Mouse (Mus musculus): ENCODE data around the gene Nhsl1.
A peak's percentile ranks its signal among the peaks of the same experiment; 100 is the strongest.
"Not testable (repeated sequence)": the region's sequence is repeated elsewhere in the genome, so short reads cannot be mapped to it uniquely, and the experiment has no call there.

Gene Nhsl1

DNA sequence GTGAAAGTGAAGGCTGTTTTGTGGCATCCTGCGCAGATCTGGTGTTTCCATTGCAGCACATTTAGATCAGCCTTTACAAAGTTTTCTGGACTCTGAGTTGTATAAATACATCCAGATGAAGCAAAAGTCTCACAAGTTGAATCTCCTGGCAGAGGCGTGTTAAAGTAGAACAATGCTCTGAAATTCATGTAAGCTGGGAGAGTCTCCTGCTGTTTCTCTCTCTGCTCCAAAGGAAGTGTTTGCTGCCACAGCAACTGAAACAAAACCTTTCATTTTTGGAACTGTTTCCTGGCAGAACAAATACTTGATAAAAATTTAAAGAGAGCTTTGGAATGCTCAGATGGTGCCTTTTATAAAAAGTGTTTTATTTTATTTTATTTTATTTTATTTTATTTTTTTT, 118.8 kb downstream of the Nhsl1 start:
- DNase-seq (ENCODE audit: low spot score in 2 of 2): no peak

DNA sequence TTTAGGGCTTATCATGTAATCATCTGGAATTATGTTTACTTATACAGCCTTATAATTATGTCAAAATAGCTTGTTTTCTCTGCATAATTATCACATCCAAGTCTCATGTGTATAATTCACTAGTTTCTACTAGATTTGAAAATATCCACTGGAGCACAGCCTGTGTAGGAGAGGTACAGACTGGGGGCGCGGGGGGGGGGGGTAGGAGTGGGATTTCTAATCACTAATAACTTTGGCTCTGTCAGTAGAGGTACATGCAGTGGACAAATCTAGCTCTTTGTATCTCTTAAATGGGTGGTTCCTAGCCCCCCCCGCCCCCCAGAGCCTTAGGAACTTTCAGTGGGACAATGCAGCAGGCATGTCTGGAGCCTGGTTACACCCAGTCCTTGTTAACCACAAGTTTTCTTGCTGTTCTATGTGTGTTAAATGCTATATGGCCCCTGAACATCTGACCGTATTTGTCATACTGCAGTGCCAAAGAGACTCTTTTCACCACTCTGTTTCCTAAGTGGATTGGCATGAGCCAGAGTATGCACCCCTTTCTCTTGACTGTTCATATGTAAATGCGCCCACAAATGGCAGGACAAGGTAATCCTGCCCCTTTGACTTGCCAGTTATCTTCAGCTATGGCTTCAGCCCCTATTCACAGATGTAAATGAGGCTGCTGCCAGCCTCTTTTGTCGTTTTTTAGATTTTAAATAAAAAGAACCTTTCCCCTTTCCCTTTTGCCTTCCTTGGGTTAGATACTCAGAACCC, 127.0 kb downstream of the Nhsl1 start:
- no peak for DNase-seq (ENCODE audit: low spot score in 2 of 2)

DNA sequence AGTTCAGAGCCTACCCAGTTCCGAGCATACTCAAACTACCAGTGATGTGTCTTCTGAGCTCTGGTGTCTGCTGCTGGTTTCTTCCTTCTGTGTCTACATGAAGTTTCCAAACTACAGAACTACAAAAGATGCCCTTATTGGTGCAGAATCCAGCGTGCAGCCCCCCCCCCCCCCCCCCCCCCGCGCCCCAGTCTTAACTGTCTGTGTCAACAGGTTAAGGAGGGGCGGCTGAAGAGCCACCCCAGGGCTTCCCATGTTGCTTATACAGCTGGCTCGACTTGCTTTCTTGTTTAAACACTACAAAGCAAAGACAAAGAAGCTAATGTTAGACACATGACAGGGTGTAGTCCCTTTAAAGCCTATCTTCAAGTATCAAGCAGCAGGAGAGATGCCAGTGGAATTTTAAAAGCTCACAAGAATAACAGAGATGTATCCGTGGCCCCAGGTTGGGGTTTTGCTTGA, 127.6 kb downstream of the Nhsl1 start:
- no peak for DNase-seq (ENCODE audit: low spot score in 2 of 2)

DNA sequence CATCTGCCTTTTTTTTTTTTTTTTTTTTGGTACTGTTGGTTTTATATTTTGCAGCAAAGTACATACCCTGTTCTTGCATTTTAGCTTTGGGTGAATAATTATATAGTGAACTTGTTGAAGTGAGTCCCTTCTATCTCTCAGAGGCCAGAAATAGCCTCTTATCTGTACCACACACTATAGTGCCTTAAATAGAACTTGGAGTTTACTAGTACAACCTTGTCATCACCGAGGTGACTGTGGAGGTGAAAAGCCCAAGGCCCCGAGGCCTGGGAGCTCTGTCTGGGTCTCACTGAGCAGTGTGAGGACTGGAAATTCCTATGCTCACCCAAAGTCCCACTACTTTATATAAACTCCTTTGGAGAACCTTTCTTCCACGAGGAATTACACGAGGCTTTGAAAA, 128.5 kb downstream of the Nhsl1 start:
- no peak for DNase-seq (ENCODE audit: low spot score in 2 of 2)

- not testable (repeated sequence) for DNase-seq (ENCODE audit: low spot score in 2 of 2)
Observed at GRCm38 (mm10) chr10:18448896-18449295, 130.1 kb downstream of the Nhsl1 start.

DNA sequence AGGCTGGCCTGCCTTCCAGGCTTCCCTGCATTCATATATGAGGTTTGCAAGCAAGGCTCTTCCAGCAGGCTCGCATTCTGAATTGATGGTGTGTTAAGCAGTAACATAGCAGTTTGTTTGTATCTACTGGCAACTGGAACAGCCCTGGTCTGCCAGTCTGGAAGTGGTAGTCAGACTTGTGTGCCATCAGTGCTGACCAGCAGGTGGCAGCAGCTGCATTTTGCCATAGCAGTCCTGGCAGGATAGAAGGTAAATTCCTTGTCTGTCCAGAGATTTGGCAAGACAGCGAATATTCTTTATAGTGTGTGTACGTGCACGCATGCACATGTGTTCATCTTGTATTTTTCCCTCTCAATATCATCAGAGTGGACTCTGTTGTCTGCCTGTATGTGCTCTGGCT, 134.6 kb downstream of the Nhsl1 start:
- peak; percentile 78 to 82 for DNase-seq (ENCODE audit: low spot score in 2 of 2)

DNA sequence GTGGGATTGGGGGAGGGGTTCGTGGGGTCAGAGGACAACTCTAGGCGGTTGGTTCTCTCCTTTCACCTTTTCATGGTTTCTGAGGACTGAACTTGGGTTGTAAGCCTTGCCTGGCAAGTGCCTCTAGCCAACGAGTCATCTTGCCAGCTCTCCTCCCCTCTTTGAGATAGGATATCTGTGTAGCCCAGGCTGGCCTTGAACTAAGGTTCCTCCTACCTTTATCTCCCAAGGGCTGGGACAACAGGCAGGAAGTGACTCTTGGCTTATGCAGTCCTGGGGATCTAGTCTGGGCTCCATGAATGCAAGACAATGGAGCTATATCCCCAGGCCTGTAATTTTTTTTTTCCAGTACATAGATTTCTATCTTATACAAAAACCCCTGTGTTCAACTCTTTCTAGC, 135.4 kb downstream of the Nhsl1 start:
- no peak for DNase-seq (ENCODE audit: low spot score in 2 of 2)

DNA sequence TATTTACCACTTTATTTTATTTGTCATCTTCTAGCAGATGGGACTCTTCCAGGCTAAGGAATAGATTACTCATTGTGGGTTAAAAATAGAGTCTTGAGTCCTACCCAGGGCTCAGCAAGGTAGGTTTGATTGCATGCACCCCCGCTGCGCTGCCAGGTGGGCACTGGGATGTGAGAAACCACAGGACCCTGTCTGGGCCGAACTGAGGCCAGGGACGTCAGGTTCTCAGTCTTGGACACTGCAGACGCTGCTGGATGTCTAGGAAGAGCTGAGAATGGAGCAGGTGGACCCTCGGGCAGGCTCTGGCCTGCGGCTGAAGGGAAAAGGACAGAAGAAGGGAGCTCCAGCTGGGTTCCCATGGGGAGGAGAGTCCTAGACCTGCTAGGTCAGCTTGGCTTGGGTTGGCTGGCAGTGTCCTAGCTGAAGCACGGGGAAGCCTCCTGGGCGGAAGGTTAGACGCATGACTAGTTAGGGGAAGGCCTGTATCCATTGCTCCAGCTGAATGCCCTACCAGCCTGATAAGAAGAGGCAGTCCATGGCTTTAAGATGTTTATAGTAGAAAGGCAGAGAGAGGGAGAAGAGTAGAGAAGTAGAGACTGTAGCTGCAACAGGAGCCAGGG, 136.6 kb downstream of the Nhsl1 start:
- DNase-seq (ENCODE audit: low spot score in 2 of 2): no peak

- no peak for DNase-seq (ENCODE audit: low spot score in 2 of 2)
Observed at GRCm38 (mm10) chr10:18457808-18458475, 139.2 kb downstream of the Nhsl1 start.

DNA sequence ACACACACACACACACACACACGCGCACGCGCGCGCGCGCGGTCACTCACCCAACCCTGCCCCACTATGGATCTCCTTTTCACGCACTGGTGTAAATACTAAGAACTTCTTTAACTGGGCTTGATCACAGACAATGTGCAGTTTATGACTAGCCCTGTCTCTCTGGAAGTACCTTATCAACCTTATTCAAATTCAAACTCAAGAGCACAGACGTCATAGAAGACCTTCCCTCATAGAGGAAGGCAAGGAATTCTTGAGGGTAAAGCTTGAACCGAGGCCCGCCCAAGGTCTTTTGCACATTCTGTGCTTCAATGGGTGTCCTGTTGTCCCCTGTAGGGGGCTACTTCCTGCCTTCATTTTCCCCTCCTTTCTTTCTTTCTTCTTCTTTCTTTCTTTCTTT, 142.6 kb downstream of the Nhsl1 start:
- no peak for DNase-seq (ENCODE audit: low spot score in 2 of 2)

DNA sequence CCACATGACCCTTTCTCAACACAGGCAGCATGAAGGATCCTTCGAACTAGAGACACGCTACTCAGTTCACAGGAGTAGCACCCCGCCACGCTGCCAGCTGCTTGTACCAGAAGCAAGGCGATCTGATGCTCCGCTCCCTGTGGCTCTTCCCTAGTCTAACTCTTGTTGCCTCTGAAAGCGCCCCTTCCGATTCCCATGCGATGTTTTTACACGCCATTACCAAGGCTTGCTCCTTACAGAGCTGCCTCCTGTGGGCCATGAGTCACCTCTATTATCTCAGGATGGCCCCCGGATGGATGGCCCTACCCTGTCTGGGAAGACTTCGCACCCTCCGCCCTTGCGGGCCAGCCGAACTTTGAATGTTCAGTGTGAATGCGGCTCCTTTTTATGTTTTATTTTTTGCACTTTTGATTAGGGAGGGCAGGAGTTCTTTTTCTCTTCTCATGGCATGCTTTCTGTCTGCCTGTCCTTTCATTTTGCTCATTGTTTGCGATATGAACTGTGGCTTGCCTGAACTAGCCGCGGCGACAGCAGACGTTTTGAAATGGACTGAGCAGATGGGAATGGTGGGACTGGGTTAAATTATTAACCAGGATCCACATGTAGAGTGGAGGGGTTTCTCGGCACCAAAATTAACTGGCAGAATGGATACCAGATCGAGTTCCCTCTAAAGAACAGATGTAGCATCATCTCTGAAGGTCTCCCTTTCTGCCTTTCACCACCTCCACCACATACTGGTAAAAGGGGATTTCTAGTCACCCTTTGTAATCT, 144.5 kb downstream of the Nhsl1 start:
- no peak for DNase-seq (ENCODE audit: low spot score in 2 of 2)

DNA sequence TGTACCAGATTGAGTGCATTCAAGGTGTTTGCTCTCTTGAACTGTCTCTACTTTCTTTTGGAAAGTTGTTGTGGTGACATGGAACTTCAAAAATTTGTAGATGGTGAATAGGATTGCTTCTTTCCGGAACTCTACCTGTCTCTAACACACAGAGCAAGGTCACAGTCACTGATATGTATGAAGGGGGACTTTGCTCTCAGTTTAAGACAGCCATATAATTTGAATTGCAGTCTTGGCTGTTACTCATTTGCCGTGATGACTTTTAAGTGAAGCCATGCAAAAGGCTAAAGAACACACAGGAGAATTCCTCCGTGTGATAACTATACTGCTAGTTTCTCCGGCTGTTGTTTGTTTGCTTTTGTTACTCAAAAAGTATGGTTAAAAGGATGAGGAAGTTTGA, 149.6 kb downstream of the Nhsl1 start:
- no peak for DNase-seq (ENCODE audit: low spot score in 2 of 2)

DNA sequence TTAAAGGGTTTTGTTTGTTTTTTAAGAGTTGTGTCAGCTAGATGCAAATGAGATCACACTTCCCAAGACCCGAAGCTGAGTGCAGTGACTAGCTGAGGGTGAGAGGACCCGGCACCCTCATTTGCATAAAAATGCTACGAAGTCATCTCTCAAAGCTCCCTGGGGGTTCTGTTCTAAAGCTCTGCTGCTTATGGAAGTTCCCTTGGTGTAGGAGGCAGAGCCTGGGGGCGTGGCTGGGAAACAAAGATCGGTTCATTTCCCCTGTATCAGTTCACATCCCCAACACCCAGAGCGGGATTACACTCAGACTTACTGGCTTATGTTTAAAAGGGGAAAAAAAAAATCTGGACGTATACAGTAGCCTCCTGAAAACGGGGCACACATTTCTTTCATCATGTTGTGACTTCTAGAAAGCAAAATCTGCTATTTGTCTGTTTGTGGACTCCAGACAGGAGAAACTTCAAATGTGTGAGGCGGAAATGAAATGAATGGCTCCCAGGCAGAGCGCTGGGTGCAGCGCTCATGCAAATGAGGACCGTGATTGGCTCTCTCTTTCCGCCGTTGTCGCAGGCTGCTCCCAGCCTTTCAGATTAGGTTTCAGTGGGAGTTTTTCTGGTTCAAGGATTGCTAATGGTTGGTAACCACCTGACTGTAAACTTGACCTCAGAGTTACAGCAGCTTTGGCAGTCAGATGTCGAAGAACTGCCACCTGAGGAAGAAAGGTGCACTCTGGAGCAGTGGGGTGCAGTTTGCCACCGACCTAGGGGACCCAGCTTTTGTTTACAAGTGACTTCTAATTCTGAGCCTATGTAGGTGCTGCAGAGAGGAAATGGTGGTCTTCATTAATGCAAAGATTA, 150.7 kb downstream of the Nhsl1 start:
- no peak for DNase-seq (ENCODE audit: low spot score in 2 of 2)

DNA sequence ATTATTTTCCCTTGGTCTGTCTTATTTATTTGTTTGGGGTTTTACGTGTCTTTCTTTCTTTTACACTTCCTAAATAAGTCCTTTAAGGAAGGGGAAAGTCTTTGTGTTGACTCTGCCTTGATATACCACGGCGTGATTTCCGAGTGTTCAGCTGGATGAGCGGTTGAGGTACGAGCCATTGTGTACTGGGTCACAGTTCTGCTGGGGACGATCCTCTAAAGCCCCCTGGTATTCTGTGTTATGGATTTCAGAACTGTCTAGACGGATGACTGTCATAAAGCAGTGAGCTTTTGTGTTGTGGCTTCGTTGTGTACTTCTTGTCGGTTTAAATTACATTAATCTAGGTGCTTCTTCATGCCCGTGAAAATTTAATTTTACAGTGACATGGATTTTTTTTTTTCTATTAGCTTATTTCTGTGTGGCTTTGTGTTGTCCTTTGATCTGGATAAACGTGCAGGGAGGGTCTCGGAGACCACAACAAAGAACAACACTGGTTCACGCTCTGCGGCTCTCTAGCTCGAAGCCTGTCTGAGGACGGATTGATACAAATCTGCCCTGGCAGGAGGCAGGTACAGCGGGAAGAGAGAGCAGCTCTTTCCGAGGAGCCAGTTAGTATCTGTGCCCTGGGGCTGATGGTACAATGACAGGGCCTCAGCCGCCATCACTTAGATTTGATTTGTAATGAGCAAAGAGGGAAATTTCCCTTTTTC, 151.7 kb downstream of the Nhsl1 start:
- no peak for DNase-seq (ENCODE audit: low spot score in 2 of 2)

DNA sequence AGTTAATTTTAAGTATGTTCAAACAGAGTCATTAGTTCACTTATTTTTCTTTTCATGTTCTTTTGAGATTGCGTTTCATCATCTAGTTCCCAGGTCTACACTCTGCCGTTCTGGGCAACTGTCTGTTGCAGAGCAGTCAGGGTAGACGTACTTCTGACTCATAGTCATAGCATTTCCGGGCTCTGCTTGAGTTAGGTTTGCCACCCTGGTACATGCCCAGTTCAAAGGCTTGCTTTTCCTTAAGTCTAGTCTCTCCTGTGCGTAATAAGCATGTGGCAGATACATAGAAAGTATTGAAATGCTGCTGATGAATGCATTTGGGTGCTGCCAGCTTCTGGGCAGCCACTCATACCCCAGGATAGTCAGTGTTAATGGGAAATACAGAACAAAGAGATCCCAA, 152.9 kb downstream of the Nhsl1 start:
- no peak for DNase-seq (ENCODE audit: low spot score in 2 of 2)

GRCm38 (mm10) chr10:18475126-18475525, 156.3 kb downstream of the Nhsl1 start:
- DNase-seq (ENCODE audit: low spot score in 2 of 2): no peak

- no peak for DNase-seq (ENCODE audit: low spot score in 2 of 2)
Observed at GRCm38 (mm10) chr10:18478294-18478693, 159.5 kb downstream of the Nhsl1 start.

GRCm38 (mm10) chr10:18479285-18479684, 160.5 kb downstream of the Nhsl1 start:
- no peak for DNase-seq (ENCODE audit: low spot score in 2 of 2)

DNA sequence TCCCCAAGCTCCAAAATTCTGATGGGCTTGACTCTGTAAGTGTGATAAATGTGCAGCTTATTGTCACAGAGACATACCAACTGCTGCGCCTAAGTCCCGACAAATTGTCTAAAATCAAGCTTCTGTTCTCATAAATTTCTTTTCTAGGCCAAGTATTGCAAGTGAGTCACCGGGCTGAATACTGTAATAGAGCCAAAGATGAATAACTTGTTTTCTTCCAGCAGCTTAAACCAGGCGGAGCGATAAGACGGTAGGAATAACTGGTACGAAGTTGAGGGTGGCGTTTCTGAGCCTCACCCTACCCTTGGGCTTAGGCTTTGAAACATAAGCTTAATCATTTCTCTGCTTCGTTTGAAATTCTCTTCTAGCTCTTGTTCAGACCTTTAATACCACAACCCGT, 162.1 kb downstream of the Nhsl1 start:
- DNase-seq (ENCODE audit: low spot score in 2 of 2): no peak

GRCm38 (mm10) chr10:18482558-18483141, 163.9 kb downstream of the Nhsl1 start:
- DNase-seq (ENCODE audit: low spot score in 2 of 2): peak; percentile 20 to 45

Measured in frontal cortex, postnatal 25 days (tissue).